Mouse (Mus musculus) forebrain, embryonic 12.5 days (tissue): ENCODE results near the gene Gbp9. TPM values are rescaled to one million over a fixed set of nuclear protein-coding genes. Genes with fewer than 3 reads are reported as not detected.
"Not testable (repeated sequence)": the region's sequence is repeated elsewhere in the genome, so short reads cannot be mapped to it uniquely, and the experiment has no call there.

ENCODE experiments used
- ATAC-seq: fragments of 200-750 bp; cut with Nextera tagmentation; 2 replicates; pipeline ENCODE4 v1.8.0; 2017; ENCODE audit warnings: moderate TSS enrichment; ENCODE audit not compliant: low FRiP score
- H3K27ac ChIP-seq: fragments of 300-500 bp; sonication (generic); 2 replicates; pipeline ENCODE4 v1.5.1; 2016; ENCODE audit warnings: mild to moderate bottlenecking
- H3K27me3 ChIP-seq: fragments of 300-500 bp; sonication (generic); 2 replicates; pipeline ENCODE4 v1.6.1; 2016; ENCODE audit warnings: mild to moderate bottlenecking
- H3K36me3 ChIP-seq: fragments of 300-500 bp; sonication (generic); replicated peaks from 2 replicates; pipeline ENCODE4 v1.6.1; 2016; ENCODE audit warnings: mild to moderate bottlenecking
- H3K4me1 ChIP-seq: fragments of 300-500 bp; sonication (generic); 2 replicates; pipeline ENCODE4 v1.6.1; 2016
- H3K4me2 ChIP-seq: fragments of 300-500 bp; sonication (generic); 2 replicates; pipeline ENCODE4 v1.6.1; 2016; ENCODE audit warnings: mild to moderate bottlenecking, moderate library complexity
- H3K4me3 ChIP-seq: fragments of 300-500 bp; sonication (generic); replicated peaks from 2 replicates; pipeline ENCODE4 v1.5.1; 2016; ENCODE audit warnings: mild to moderate bottlenecking
- H3K9ac ChIP-seq: fragments of 300-500 bp; sonication (generic); 2 replicates; pipeline ENCODE4 v1.6.1; 2016; ENCODE audit warnings: mild to moderate bottlenecking
- H3K9me3 ChIP-seq: fragments of 300-500 bp; sonication (generic); 2 replicates; pipeline ENCODE4 v1.6.1; 2016
- WGBS: fragments of 180-500 bp; shearing (Covaris S2); methylation state at CpG from one replicate; pipeline ENCODE4 v1.1.7; 2016; 5-methylcytosine and 5-hydroxymethylcytosine counted together
- polyA plus RNA-seq: library from polyadenylated mRNA; unstranded; fragments of >200 nt; fragmentation: Nextera tagmentation; extraction: Ambion mirVana; gene quantifications from 2 replicates; pipeline ENCODE4 v1.2.1, GENCODE M21; 2016

Gbp9 gene
- polyA plus RNA-seq, result 0.37 and 0.59 TPM in 2 replicates

DNA sequence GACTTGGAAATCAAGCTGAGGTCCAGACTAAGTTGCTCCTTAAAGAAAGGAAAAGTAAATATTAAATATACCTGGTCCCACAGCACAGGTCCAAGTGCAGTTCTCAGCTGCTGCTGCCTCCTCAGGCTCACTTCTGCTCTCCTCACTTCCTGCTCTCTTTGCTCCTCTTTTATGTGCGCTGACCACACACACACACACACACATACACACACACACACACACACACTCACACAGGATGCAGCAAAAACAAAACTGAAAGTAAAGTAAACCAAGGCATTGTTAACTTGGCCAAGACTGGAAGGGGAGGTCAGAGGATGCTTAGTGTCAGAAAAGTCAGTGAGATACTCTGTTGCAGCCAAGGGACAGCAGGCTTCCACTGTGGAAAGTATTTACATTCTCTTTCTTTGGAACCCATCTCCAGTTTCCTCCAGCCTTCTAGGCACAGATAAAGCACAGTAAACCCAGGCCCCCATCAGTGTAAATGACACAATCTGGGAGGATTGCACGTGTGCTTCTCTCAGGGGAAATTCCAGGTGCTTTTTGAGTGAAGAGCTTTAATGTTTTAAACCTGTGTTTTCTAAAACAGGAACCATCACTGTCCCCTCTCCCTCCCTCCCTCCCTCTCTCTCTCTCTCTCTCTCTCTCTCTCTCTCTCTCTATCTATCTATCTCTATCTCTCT lies at the start of gene Gbp9, which contains the start of the genes Gbp8 and Gbp4:
Gene Gbp9 (minus strand): TSS at position 131 of the 680 bp plus-strand sequence.
Gene Gbp8 (minus strand): TSS at position 132 of the 680 bp plus-strand sequence.
Gene Gbp4 (minus strand): TSS at position 178 of the 680 bp plus-strand sequence.
- not testable (repeated sequence) for H3K36me3 ChIP-seq, H3K27ac ChIP-seq, ATAC-seq, H3K4me1 ChIP-seq, H3K4me2 ChIP-seq, H3K27me3 ChIP-seq, H3K9me3 ChIP-seq, H3K4me3 ChIP-seq, H3K9ac ChIP-seq
- WGBS, result 15% methylated on average over 2 of the region's 2 CpGs

DNA sequence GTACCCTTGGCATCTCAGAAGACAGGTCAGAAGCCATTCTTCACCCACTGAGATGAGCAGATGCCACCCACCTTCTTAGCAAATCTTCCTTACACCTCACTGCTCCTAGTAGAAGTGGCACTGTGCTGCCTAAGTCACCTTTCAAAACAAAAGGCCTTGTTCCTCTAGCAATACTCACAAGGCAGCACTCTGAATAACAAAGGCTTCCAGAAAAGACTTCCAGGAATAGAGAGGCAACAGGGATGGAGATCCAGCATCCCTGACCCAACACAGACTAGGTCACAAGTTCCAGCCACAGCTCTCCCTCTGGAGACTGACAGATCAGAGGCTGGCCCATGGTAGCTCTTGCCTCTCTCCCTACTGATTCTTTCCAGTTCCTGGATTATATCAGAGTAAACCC lies 42.1 kb upstream of the Gbp9 start:
- Histone ChIP-seq H3K36me3 (no peaks in the 10 kb centered on the region), H3K9ac (no peak overlapping the region), H3K4me3 (no peak overlapping the region), H3K4me1 (no peaks in the 10 kb centered on the region), H3K4me2 (no peak overlapping the region), H3K27me3 (no peaks in the 10 kb centered on the region), H3K9me3 (no peaks in the 10 kb centered on the region), H3K27ac (no peak overlapping the region)
- ATAC-seq, result no peak

GRCm38 (mm10) chr5:105156582-105156981 lies 17.2 kb upstream of the Gbp9 start:
- Histone ChIP-seq H3K27me3 (no peaks in the 10 kb centered on the region), H3K36me3 (no peaks in the 10 kb centered on the region), H3K9ac (no peak overlapping the region), H3K4me3 (no peak overlapping the region), H3K27ac (no peak overlapping the region), H3K4me2 (no peak overlapping the region), H3K9me3 (no peaks in the 10 kb centered on the region), H3K4me1 (no peaks in the 10 kb centered on the region)
- ATAC-seq, result no peak
- 89% methylated on average over 5 of the region's 5 CpGs for WGBS

GRCm38 (mm10) chr5:105154049-105154448 lies 14.7 kb upstream of the Gbp9 start:
- Histone ChIP-seq H3K27ac (no peak overlapping the region), H3K27me3 (no peaks in the 10 kb centered on the region), H3K4me3 (no peak overlapping the region), H3K9ac (no peak overlapping the region), H3K4me1 (no peaks in the 10 kb centered on the region), H3K4me2 (no peak overlapping the region), H3K36me3 (no peaks in the 10 kb centered on the region), H3K9me3 (no peaks in the 10 kb centered on the region)
- no peak for ATAC-seq

DNA sequence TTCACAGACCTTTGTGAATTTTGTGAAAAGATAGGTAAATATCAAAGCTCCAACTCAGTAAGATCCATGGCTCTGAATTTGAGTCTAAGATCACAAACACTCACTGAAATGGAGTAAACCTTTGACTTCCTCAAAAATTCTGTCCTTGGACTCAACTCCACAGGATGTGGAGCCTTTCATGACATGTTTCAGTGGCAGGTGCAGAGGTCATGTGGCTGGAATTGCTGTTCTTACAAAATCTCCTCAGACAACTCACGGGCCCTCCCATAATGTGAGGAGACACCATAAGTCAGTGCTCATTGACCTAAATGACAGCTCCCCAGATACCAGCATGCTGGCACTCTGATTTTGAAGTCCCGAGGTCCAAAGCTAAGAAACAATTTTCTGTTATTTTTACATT lies 8.7 kb upstream of the Gbp9 start:
- not testable (repeated sequence) for H3K27ac ChIP-seq, H3K36me3 ChIP-seq, H3K4me1 ChIP-seq, ATAC-seq, H3K4me3 ChIP-seq, H3K9me3 ChIP-seq, H3K4me2 ChIP-seq, H3K9ac ChIP-seq, H3K27me3 ChIP-seq
- WGBS, result 76% methylated on average over 2 of the region's 2 CpGs

- Histone ChIP-seq H3K27me3 (no peaks in the 10 kb centered on the region), H3K4me3 (no peak overlapping the region), H3K9ac (no peak overlapping the region), H3K4me2 (no peak overlapping the region), H3K27ac (no peak overlapping the region), H3K4me1 (no peaks in the 10 kb centered on the region), H3K9me3 (no peaks in the 10 kb centered on the region), H3K36me3 (no peaks in the 10 kb centered on the region)
- no peak for ATAC-seq
Observed at GRCm38 (mm10) chr5:105146447-105146846, 7.1 kb upstream of the Gbp9 start.

DNA sequence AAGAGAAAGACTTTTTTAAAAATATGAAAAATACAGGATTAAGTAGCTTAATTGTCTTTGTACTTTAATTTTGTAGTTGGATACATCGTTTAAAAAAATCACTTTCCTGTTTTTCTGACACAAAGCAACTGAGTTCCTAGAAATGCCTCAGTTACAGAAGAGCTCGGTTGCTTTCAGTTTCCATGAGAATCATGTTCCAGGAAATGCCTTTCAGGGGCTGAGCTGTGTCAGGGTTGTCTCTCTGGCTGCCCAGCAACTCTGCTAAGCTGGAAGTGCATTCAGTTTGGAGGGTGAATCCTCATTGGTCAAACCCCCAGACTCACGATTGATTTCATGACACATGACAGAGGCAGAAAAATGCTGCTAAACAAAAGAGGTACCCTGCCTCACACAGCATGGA lies 6.4 kb upstream of the Gbp9 start:
- not testable (repeated sequence) for H3K9me3 ChIP-seq, ATAC-seq, H3K4me1 ChIP-seq, H3K4me3 ChIP-seq, H3K9ac ChIP-seq, H3K36me3 ChIP-seq, H3K4me2 ChIP-seq, H3K27me3 ChIP-seq, H3K27ac ChIP-seq
- 58% methylated on average over 3 of the region's 3 CpGs for WGBS

DNA sequence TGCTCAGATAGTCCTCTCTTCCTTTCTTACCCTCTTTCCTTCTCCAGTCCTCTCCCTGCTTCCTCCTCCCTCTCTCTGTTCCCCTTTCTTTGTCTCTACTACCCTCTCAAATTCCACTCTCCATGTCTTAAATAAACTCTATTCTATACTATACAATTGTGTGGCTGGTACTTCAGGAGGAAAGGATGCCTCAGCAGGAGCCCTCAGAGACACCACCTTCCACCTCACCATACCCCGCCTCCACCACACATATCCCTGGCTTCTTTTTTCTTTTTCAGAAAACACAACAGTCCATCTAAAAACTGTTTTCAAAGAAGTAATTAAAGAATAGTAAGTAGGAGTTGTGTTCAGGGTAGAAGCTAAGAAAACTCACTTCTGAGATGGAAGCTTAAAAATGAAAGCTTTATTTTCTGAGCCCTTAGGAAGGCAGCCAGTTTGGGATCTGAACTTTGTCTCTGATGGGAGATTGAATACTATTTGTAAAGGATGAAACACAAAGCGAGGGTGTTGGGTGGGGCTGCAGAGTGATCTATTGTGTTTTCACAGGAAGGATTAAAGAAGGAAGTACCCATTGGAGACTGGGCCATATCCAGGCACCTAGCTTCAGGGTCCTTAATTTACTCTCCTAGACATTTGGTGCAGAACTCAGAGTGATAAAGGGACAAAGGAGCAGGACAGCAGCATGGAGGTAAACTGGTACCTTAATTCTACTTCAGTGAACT lies 911 bp upstream of the Gbp9 start:
- H3K4me2 ChIP-seq, H3K4me1 ChIP-seq, H3K27me3 ChIP-seq, H3K36me3 ChIP-seq, H3K9me3 ChIP-seq, H3K27ac ChIP-seq, H3K9ac ChIP-seq, H3K4me3 ChIP-seq, ATAC-seq: not testable (repeated sequence)
- 20% methylated on average over 2 of the region's 2 CpGs for WGBS

GRCm38 (mm10) chr5:105138906-105139305 lies 433 bp downstream of the Gbp9 start:
- no peaks in the 10 kb centered on the region for H3K36me3 ChIP-seq
- no peak overlapping the region for H3K9ac ChIP-seq
- ATAC-seq, result no peak
- no peak overlapping the region for H3K4me3 ChIP-seq
- 73% methylated on average over 1 of the region's 1 CpGs for WGBS
- H3K9me3 ChIP-seq, result no peaks in the 10 kb centered on the region
- H3K27me3 ChIP-seq, result no peaks in the 10 kb centered on the region
- no peaks in the 10 kb centered on the region for H3K4me1 ChIP-seq
- no peak overlapping the region for H3K27ac ChIP-seq
- H3K4me2 ChIP-seq, result no peak overlapping the region

GRCm38 (mm10) chr5:105136706-105137304 lies 2.5 kb downstream of the Gbp9 start:
- H3K36me3 ChIP-seq, H3K9me3 ChIP-seq, H3K4me1 ChIP-seq, ATAC-seq, H3K4me2 ChIP-seq, H3K4me3 ChIP-seq, H3K27me3 ChIP-seq, H3K27ac ChIP-seq, H3K9ac ChIP-seq: not testable (repeated sequence)
- 74% methylated on average over 3 of the region's 3 CpGs for WGBS

DNA sequence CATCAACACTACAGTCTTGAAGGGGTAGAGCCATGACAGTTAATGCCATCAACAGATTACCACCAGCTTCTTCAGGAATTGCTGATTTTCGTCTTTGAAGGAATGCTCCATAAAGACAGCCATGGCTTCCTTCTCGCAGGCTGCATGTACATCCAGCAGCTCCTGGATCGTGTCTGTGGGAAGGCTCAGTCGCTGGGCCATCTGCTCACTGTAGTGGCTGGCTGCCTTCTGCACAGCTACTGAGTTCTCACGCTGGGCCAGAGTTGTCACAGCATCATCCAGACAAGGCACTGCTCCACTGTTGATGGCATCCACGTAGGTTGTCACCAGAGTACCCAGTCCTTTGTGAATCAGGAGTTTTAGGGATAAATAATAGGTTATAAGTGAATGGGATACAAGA lies 17.6 kb downstream of the Gbp9 start:
- 85% methylated on average over 6 of the region's 6 CpGs for WGBS
- not testable (repeated sequence) for H3K36me3 ChIP-seq, ATAC-seq, H3K4me1 ChIP-seq, H3K27ac ChIP-seq, H3K4me3 ChIP-seq, H3K9ac ChIP-seq, H3K4me2 ChIP-seq, H3K27me3 ChIP-seq, H3K9me3 ChIP-seq

- H3K36me3 ChIP-seq, result no peaks in the 10 kb centered on the region
- H3K27ac ChIP-seq, result no peak overlapping the region
- H3K4me2 ChIP-seq, result no peak overlapping the region
- H3K9ac ChIP-seq, result no peak overlapping the region
- no peak overlapping the region for H3K4me3 ChIP-seq
- H3K9me3 ChIP-seq, result no peaks in the 10 kb centered on the region
- ATAC-seq, result no peak
- H3K27me3 ChIP-seq, result no peaks in the 10 kb centered on the region
- WGBS, result 88% methylated on average over 2 of the region's 2 CpGs
- H3K4me1 ChIP-seq, result no peaks in the 10 kb centered on the region
Observed at GRCm38 (mm10) chr5:105115740-105116139, 23.6 kb downstream of the Gbp9 start.

- 90% methylated on average over 2 of the region's 2 CpGs for WGBS
- no peak overlapping the region for H3K9ac ChIP-seq
- H3K36me3 ChIP-seq, result no peaks in the 10 kb centered on the region
- H3K4me2 ChIP-seq, result no peak overlapping the region
- H3K27me3 ChIP-seq, result no peaks in the 10 kb centered on the region
- no peaks in the 10 kb centered on the region for H3K4me1 ChIP-seq
- no peak for ATAC-seq
- no peak overlapping the region for H3K4me3 ChIP-seq
- H3K9me3 ChIP-seq, result no peaks in the 10 kb centered on the region
- H3K27ac ChIP-seq, result no peak overlapping the region
Observed at GRCm38 (mm10) chr5:105114696-105115095, 24.6 kb downstream of the Gbp9 start.
